Mouse (Mus musculus): Measurements from ENCODE around the gene Rpl39.
"Not testable (repeated sequence)": the region's sequence is repeated elsewhere in the genome, so short reads cannot be mapped to it uniquely, and the experiment has no call there.

The Rpl39 gene

GRCm38 (mm10) chrX:37084927-37085660 is at the start of gene Rpl39:
Gene Rpl39, minus strand, starts transcription at chrX:37085402.
- in situ Hi-C loops (cut with MboI, MseI): no loop called here

GRCm38 (mm10) chrX:37126671-37127358 is 41.6 kb upstream of the Rpl39 start, which contains the start of gene Nkap:
Gene Nkap, plus strand, starts transcription at chrX:37126795.
- in situ Hi-C loops (cut with MboI, MseI): no loop called here

- in situ Hi-C loops (cut with MboI, MseI): no loop called here
Measured at GRCm38 (mm10) chrX:37125511-37125910, 40.3 kb upstream of the Rpl39 start.

GRCm38 (mm10) chrX:37120212-37120611 is 35.0 kb upstream of the Rpl39 start:
- in situ Hi-C loops (cut with MboI, MseI): no loop called here

GRCm38 (mm10) chrX:37119585-37119984 is 34.4 kb upstream of the Rpl39 start:
- in situ Hi-C loops (cut with MboI, MseI): no loop called here

- in situ Hi-C loops (cut with MboI, MseI): no loop called here
Measured at GRCm38 (mm10) chrX:37117085-37117484, 31.9 kb upstream of the Rpl39 start.

GRCm38 (mm10) chrX:37110881-37111193 is 25.6 kb upstream of the Rpl39 start:
- in situ Hi-C loops (cut with MboI, MseI): no loop called here

- in situ Hi-C loops (cut with MboI, MseI): no loop called here
Measured at GRCm38 (mm10) chrX:37110193-37110880, 25.1 kb upstream of the Rpl39 start, which contains the start of gene Upf3b. Gene Upf3b, minus strand, starts transcription at chrX:37110322.

GRCm38 (mm10) chrX:37109526-37110192 is 24.5 kb upstream of the Rpl39 start:
- in situ Hi-C loops (cut with MboI, MseI): no loop called here

GRCm38 (mm10) chrX:37103826-37104225 is 18.6 kb upstream of the Rpl39 start:
- in situ Hi-C loops (cut with MboI, MseI): no loop called here

- in situ Hi-C loops (cut with MboI, MseI): no loop called here
Measured at GRCm38 (mm10) chrX:37098681-37099080, 13.5 kb upstream of the Rpl39 start.

- in situ Hi-C loops (cut with MboI, MseI): no loop called here
Measured at GRCm38 (mm10) chrX:37095106-37095768, 10.0 kb upstream of the Rpl39 start.

- in situ Hi-C loops (cut with MboI, MseI): no loop called here
Measured at GRCm38 (mm10) chrX:37091457-37091856, 6.3 kb upstream of the Rpl39 start.

- in situ Hi-C loops (cut with MboI, MseI): no loop called here
Measured at GRCm38 (mm10) chrX:37088778-37089177, 3.6 kb upstream of the Rpl39 start.

GRCm38 (mm10) chrX:37085665-37086064 is 463 bp upstream of the Rpl39 start:
- in situ Hi-C loops (cut with MboI, MseI): no loop called here

- in situ Hi-C loops (cut with MboI, MseI): no loop called here
Measured at GRCm38 (mm10) chrX:37084318-37084926, 780 bp downstream of the Rpl39 start.

- in situ Hi-C loops (cut with MboI, MseI): no loop called here
Measured at GRCm38 (mm10) chrX:37081194-37081593, 4.0 kb downstream of the Rpl39 start.

GRCm38 (mm10) chrX:37080345-37080744 is 4.9 kb downstream of the Rpl39 start:
- in situ Hi-C loops (cut with MboI, MseI): not testable (repeated sequence)

- in situ Hi-C loops (cut with MboI, MseI): no loop called here
Measured at GRCm38 (mm10) chrX:37076651-37077050, 8.6 kb downstream of the Rpl39 start.

- in situ Hi-C loops (cut with MboI, MseI): no loop called here
Measured at GRCm38 (mm10) chrX:37074262-37074892, 10.8 kb downstream of the Rpl39 start.

- in situ Hi-C loops (cut with MboI, MseI): no loop called here
Measured at GRCm38 (mm10) chrX:37068766-37069165, 16.4 kb downstream of the Rpl39 start.
